Mouse (Mus musculus): ENCODE measurements at regions not wholly inside any gene's neighbourhood (a gene's known extent, or its start where the extent isn't known, plus 50 kb on each side); places are given as distances from the start of the nearest gene placed in this dataset.
"Not testable (repeated sequence)": the region's sequence is repeated elsewhere in the genome, so short reads cannot be mapped to it uniquely, and the experiment has no call there.

DNA sequence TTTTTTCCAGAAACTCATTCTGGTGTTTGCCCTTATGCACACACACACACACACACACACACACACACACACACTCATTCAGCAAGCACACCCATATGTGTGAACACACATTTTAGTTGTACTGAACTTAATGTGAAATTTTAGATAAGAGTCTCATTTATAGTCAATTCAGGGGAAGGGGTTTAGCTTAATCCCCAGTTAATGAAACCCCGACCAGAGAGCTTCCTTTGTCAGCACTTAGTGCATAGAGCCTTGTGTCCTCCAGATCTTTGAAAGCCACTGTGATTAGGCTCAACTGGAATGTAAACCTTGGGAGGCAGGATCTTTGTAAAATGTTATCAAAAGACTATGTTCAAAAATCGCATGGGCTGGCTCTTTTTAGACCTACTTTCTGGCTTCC, 53.4 kb downstream of the Rps12 start:
- Histone ChIP-seq H3K4me1 (ENCODE audit: control insufficient read depth in 1 of 2, insufficient read depth in 2 of 2) (no peaks in the 10 kb centered on the region), H3K27ac (ENCODE audit: insufficient read depth, low read depth) (no peak overlapping the region), H3K9ac (ENCODE audit: insufficient read depth, low read depth) (no peak overlapping the region), H3K79me2 (replicated peaks; ENCODE audit: control insufficient read depth, extremely low read depth, insufficient read depth, poor library complexity, severe bottlenecking) (no peaks in the 10 kb centered on the region), H3K9me3 (replicated peaks; ENCODE audit: low read length) (no peaks in the 10 kb centered on the region), H3K27me3 (replicated peaks) (no peaks in the 10 kb centered on the region), H3K36me3 (replicated peaks in 1 of 2; ENCODE audit: control insufficient read depth in 1 of 2, insufficient read depth in 1 of 2, low read length in 1 of 2) (no peaks in the 10 kb centered on the region), H3K4me3 (replicated peaks in 1 of 3; ENCODE audit: low read depth in 2 of 3, low read length in 2 of 3, poor library complexity in 1 of 3) (no peak overlapping the region), H3K4me2 (ENCODE audit: insufficient read depth, low read depth, poor library complexity, severe bottlenecking) (no peak overlapping the region)
- dilution Hi-C loops (cut with MboI; ENCODE audit: extremely low pct_ligation_motif_present, extremely low pct_unique_long_range_greater_than_20kb, low sequenced_read_pairs) (no loop called here), in situ Hi-C loops (cut with MboI; ENCODE audit: low pct_ligation_motif_present, low pct_unique_long_range_greater_than_20kb, low sequenced_read_pairs) (no loop called here)
- no peak for TF ChIP-seq ZMIZ1 (IDR thresholded peaks at IDR 0.05; ENCODE audit: low read depth, low read length)
- TF ChIP-seq USF1 (IDR thresholded peaks at IDR 0.05; ENCODE audit: low read depth, low read length) = no peak
- no peak for TF ChIP-seq MXI1 (IDR thresholded peaks at IDR 0.05; ENCODE audit: low read depth, low read length)
- TF ChIP-seq ZNF384 (IDR thresholded peaks at IDR 0.05; ENCODE audit: low read depth, low read length) = no peak
- no peak for TF ChIP-seq CHD1 (IDR thresholded peaks at IDR 0.05; ENCODE audit: low read depth, low read length)
- no peak for TF ChIP-seq GABPA (IDR thresholded peaks at IDR 0.05; ENCODE audit: insufficient replicate concordance, low read depth, low read length)
- TF ChIP-seq RCOR1 (conservative IDR thresholded peaks at IDR 0.05; ENCODE audit: low read depth, low read length) = no peak
- no peak for TF ChIP-seq ETS1 (conservative IDR thresholded peaks at IDR 0.05; ENCODE audit: low read depth, low read length)
- no peak for TF ChIP-seq PAX5 (IDR thresholded peaks at IDR 0.05; ENCODE audit: low read length)
- no peak for TF ChIP-seq USF2 (conservative IDR thresholded peaks at IDR 0.05; ENCODE audit: low read depth, low read length)
- DNase-seq (ENCODE audit: extremely low read depth) = no peak

DNA sequence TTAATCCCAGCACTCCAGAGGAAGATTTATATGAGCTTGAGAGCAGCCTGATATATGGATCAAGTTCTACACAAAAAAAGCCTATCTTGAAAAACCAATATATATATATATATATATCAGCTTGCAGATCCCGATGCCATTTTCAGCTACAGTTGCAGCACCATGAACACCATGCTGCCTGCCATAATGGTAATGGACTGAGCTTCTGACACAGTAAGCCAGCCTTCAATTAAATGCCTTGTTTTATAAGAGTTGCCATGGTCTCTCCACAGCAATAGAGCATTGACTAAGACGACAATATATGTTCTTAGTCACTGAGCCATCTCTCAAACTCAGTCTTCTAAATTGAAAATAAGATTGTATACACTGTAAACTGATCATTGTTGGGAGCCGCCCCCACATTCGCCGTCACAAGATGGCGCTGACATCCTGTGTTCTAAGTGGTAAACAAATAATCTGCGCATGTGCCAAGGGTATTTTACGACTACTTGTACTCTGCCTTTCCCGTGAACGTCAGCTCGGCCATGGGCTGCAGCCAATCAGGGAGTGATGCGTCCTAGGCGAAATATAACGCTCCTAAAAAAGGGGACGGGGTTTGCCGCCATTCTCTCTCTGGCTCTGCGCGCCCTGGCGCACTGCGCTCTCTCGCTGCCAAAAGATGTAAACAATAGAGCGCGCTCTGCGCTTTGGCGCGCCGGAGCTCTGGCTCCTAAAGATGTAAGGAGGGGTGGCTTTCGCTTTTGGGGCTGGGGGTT, 60.9 kb downstream of the Rps12 start:
- H3K9me3 ChIP-seq (replicated peaks; ENCODE audit: low read length); DNase-seq (ENCODE audit: extremely low read depth); H3K4me2 ChIP-seq (ENCODE audit: insufficient read depth, low read depth, poor library complexity, severe bottlenecking); H3K79me2 ChIP-seq (replicated peaks; ENCODE audit: control insufficient read depth, extremely low read depth, insufficient read depth, poor library complexity, severe bottlenecking); H3K9ac ChIP-seq (ENCODE audit: insufficient read depth, low read depth); H3K27ac ChIP-seq (ENCODE audit: insufficient read depth, low read depth); H3K27me3 ChIP-seq (replicated peaks); H3K4me3 ChIP-seq (replicated peaks in 1 of 3; ENCODE audit: low read depth in 2 of 3, low read length in 2 of 3, poor library complexity in 1 of 3); H3K36me3 ChIP-seq (replicated peaks in 1 of 2; ENCODE audit: control insufficient read depth in 1 of 2, insufficient read depth in 1 of 2, low read length in 1 of 2); dilution Hi-C loops (cut with MboI; ENCODE audit: extremely low pct_ligation_motif_present, extremely low pct_unique_long_range_greater_than_20kb, low sequenced_read_pairs); H3K4me1 ChIP-seq (ENCODE audit: control insufficient read depth in 1 of 2, insufficient read depth in 2 of 2); in situ Hi-C loops (cut with MboI; ENCODE audit: low pct_ligation_motif_present, low pct_unique_long_range_greater_than_20kb, low sequenced_read_pairs): not testable (repeated sequence)

DNA sequence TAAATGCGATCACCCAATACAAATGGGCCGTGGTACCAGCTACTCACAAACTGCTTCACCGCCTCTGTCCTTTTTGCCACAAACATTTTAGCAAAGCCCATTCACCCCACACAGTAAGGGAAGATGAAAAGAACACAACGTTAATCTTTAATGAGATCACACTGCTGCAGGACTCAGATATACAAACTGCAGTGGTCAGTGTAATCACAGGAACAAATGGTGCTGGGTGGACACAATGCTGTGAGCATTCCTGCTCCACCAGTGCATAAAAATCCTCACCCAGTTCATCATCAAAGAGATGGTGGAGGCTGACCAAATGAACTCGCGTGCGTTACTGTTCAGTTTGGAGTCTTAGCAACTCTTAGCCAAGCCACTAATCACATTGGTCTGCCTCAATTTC, 69.0 kb downstream of the Rps12 start:
- Histone ChIP-seq H3K4me2 (ENCODE audit: insufficient read depth, low read depth, poor library complexity, severe bottlenecking) (no peak overlapping the region), H3K36me3 (replicated peaks in 1 of 2; ENCODE audit: control insufficient read depth in 1 of 2, insufficient read depth in 1 of 2, low read length in 1 of 2) (no peaks in the 10 kb centered on the region), H3K9me3 (replicated peaks; ENCODE audit: low read length) (no peaks in the 10 kb centered on the region), H3K4me3 (replicated peaks in 1 of 3; ENCODE audit: low read depth in 2 of 3, low read length in 2 of 3, poor library complexity in 1 of 3) (no peak overlapping the region), H3K27ac (ENCODE audit: insufficient read depth, low read depth) (no peak overlapping the region), H3K9ac (ENCODE audit: insufficient read depth, low read depth) (no peak overlapping the region), H3K79me2 (replicated peaks; ENCODE audit: control insufficient read depth, extremely low read depth, insufficient read depth, poor library complexity, severe bottlenecking) (no peaks in the 10 kb centered on the region), H3K4me1 (ENCODE audit: control insufficient read depth in 1 of 2, insufficient read depth in 2 of 2) (no peaks in the 10 kb centered on the region), H3K27me3 (replicated peaks) (no peaks in the 10 kb centered on the region)
- no peak for DNase-seq (ENCODE audit: extremely low read depth)
- in situ Hi-C loops (cut with MboI; ENCODE audit: low pct_ligation_motif_present, low pct_unique_long_range_greater_than_20kb, low sequenced_read_pairs) = no loop called here
- dilution Hi-C loops (cut with MboI; ENCODE audit: extremely low pct_ligation_motif_present, extremely low pct_unique_long_range_greater_than_20kb, low sequenced_read_pairs) = no loop called here
- TF ChIP-seq KAT2A (IDR thresholded peaks at IDR 0.05; ENCODE audit: insufficient replicate concordance, low read length) (no peak), MEF2A (IDR thresholded peaks at IDR 0.05; ENCODE audit: borderline replicate concordance, low read depth, low read length) (no peak), MYC (IDR thresholded peaks at IDR 0.05; ENCODE audit: low read depth, low read length) (no peak), JUN (IDR thresholded peaks at IDR 0.05; ENCODE audit: insufficient read depth, low read depth, low read length) (no peak), POLR2A (IDR thresholded peaks at IDR 0.05; ENCODE audit: low read depth, low read length) (no peak), MXI1 (IDR thresholded peaks at IDR 0.05; ENCODE audit: low read depth, low read length) (no peak), POLR2AphosphoS2 (IDR thresholded peaks at IDR 0.05; ENCODE audit: low read depth, low read length) (no peak), JUND (conservative IDR thresholded peaks at IDR 0.05; ENCODE audit: low read depth, low read length) (no peak), MAZ (IDR thresholded peaks at IDR 0.05; ENCODE audit: low read depth, low read length) (no peak), NELFE (IDR thresholded peaks at IDR 0.05; ENCODE audit: low read depth, low read length) (no peak), ZNF384 (IDR thresholded peaks at IDR 0.05; ENCODE audit: low read depth, low read length) (no peak), ZC3H11A (IDR thresholded peaks at IDR 0.05; ENCODE audit: low read depth, low read length) (no peak), USF2 (conservative IDR thresholded peaks at IDR 0.05; ENCODE audit: low read depth, low read length) (no peak), RAD21 (IDR thresholded peaks at IDR 0.05; ENCODE audit: low read depth, low read length) (no peak), USF1 (IDR thresholded peaks at IDR 0.05; ENCODE audit: low read depth, low read length) (no peak), IRF4 (IDR thresholded peaks at IDR 0.05; ENCODE audit: low read depth, low read length) (no peak), MAFK (IDR thresholded peaks at IDR 0.05; ENCODE audit: insufficient replicate concordance, low read length) (no peak), CTCF (conservative IDR thresholded peaks at IDR 0.05 in 1 of 2, IDR thresholded peaks at IDR 0.05 in 1 of 2; ENCODE audit: low read depth in 2 of 2, low read length in 2 of 2) (no peak), PAX5 (IDR thresholded peaks at IDR 0.05; ENCODE audit: low read length) (no peak)

All from CH12.LX (cell line).